Mouse (Mus musculus) frontal cortex, postnatal 14 days (tissue): Measurements from ENCODE around the gene Inpp5a.

Experiments used
- DNase-seq, 2 experiments: peaks; one replicate each; pipeline ENCODE4 v3.0.0; 2022; ENCODE audit warnings: low spot score in 2 of 2

Gene Inpp5a

GRCm38 (mm10) chr7:139369501-139370088 lies 19.3 kb upstream of the Inpp5a start:
- no peak for DNase-seq

GRCm38 (mm10) chr7:139371389-139371788 lies 17.5 kb upstream of the Inpp5a start:
- no peak for DNase-seq

GRCm38 (mm10) chr7:139377381-139377780 lies 11.5 kb upstream of the Inpp5a start:
- DNase-seq = no peak

DNA sequence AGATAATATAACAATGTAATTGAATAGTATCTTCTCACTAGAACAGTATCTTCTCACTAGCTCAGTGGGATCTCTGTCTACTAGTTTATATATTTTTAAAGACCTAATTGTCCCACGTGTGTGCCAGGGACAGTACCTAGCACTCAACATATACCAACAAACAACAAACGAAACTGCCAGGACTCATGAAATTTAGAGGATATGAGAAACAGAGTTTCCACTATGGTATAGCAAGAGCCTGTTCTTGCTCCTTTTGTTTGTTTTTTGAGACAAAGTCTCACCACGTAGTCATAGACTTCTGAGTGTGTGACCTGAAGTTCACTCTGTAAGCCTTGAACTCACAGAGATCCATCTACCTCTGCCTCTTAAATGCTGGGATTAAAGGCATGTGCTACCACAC lies 10.6 kb upstream of the Inpp5a start:
- DNase-seq = no peak

- DNase-seq = no peak
Observed at GRCm38 (mm10) chr7:139379745-139380144, 9.2 kb upstream of the Inpp5a start.

GRCm38 (mm10) chr7:139380225-139380624 lies 8.7 kb upstream of the Inpp5a start:
- no peak for DNase-seq

DNA sequence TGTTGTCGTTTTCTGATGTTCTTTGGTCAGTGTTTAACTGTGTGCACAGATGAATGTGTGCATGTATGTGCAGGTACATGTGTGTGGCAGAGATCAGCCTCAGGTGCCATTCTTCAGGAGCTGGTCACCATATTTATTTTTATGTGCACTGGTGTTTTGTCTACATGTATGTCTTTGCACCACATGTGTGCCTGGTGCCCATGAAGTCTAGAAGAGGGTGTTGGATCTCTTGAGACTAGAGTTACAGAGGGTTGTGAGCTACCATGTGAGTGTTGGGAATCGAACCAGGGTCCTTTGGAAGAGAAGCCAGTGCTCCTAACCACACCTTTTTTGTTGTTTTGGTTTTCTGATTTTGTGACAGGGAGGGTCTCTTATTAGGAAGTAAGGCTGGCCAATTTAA lies 7.0 kb upstream of the Inpp5a start:
- DNase-seq = no peak

GRCm38 (mm10) chr7:139382796-139383195 lies 6.1 kb upstream of the Inpp5a start:
- DNase-seq = no peak

DNA sequence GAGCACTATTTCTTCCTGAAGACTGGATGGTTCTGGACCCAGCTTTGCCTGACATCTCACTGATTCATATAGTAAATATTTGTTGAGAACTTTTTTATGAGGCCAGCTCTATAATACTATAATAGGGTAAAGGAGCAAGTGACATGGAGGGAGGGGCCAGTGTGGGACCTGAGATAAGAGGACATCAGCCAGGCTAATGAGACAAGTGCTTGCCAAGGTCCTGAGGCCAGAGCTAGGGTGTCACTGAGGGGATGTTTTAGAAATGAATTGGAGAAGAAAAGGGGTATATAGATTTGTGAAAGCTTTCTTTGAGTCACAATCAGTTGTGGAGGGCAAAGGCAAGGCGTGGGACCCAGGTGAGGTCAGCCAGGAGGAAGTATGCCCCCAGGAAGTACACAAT lies 4.4 kb upstream of the Inpp5a start:
- DNase-seq = no peak

DNA sequence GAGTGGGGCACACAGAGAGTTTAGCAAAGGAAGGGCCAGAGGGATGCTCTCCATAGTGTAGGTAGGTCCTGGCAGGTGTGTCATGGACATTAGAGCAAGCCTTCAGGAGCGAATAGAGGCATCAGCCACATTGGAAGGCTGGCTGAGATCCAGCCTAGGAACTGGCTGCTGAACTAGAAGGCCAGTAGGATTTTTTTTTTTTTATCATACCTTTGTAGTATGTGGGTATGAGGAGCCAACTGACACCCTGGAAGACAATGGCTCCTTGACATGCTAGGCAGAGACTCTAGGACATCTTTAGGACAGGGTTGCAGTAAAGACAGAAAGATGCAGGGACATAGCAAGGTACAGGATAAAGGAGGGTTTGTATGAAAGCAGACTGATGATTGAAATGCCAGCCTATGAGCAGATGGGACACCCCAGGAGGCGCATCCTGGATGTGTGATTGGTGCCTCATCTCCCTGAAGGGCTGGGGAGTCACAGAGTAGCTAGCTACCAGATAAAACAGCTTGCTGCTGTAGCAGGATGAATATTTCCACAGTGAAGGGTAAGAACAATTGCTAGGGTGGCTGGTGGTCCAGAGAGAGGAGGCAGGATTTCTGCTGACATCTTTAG lies 3.9 kb upstream of the Inpp5a start:
- no peak for DNase-seq

DNA sequence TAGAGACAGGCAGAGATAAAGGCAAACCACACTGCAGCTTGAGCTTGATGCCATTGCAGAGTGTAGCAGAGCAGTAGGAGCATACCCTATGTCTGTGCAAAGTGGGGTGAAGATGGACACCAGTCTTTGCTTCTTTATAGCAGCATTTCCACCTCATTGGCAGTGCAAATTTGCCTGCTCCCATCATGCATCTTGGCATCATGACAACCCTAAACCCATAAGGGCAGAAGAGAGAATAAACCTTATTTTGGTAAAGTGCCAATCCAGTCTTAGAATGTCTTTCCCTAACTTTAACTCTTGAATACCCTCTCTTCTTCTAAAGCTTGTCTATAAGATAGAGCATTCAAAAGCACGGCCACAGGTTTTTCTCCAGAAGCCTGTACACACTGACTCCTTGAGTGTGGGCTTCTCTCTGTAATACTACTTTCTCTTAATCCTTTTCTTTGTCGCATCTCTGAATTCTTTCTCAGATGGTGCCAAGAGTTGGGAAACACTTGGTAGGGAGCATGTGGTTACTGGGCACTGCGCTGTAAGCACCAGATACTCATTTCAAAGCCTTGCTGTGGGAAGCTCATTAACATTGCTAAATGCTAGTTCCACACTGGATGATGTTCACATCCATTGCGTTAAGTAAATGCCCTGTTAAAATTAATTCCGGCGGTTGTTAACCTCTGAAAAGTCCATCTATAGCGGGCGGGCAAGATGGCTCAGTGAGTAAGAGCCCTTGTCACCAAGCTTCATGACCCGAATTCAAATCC lies 1.8 kb upstream of the Inpp5a start:
- DNase-seq = no peak

DNA sequence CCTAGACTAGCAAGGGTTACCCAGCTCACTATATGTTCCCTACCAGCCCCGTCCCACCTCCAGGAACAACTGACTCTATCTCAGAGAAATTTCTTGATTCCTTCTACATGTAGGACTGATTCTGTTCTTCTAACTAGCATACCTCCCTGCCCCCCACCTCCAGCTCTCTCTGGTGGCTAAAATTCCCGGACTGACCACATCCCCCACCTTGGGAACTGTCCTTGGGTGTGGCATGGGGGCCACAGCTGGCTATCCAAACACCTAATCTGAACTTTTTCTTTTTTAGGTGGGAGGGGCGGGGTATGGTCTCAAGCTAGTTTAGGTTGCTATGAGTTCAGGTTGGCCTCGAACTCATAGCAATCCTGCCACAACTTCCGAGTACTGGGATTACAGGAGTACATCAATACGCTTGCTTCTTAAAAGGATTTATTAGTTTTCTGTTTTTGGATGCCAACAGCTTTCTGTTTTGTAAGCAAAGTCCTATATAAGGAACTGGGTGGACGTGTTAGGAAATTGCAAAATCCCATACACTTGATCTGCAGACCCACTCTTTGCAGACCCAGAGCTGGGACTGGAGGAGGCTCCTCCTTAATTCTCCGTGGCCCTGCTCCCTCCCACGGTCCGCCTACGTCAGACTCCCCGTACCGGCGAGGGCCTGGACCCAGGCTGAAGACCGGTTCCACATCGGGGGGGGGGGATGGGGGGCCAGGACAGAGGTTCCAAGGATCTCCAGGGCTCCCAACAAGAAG lies 814 bp upstream of the Inpp5a start:
- no peak for DNase-seq

GRCm38 (mm10) chr7:139389213-139389761 lies 378 bp downstream of the Inpp5a start:
- DNase-seq = no peak

GRCm38 (mm10) chr7:139390380-139390779 lies 1.5 kb downstream of the Inpp5a start:
- DNase-seq = peak in 1 of 2 experiments; percentile 36

- DNase-seq = no peak
Observed at GRCm38 (mm10) chr7:139390926-139391325, 2.0 kb downstream of the Inpp5a start.

GRCm38 (mm10) chr7:139391691-139392090 lies 2.8 kb downstream of the Inpp5a start:
- no peak for DNase-seq

DNA sequence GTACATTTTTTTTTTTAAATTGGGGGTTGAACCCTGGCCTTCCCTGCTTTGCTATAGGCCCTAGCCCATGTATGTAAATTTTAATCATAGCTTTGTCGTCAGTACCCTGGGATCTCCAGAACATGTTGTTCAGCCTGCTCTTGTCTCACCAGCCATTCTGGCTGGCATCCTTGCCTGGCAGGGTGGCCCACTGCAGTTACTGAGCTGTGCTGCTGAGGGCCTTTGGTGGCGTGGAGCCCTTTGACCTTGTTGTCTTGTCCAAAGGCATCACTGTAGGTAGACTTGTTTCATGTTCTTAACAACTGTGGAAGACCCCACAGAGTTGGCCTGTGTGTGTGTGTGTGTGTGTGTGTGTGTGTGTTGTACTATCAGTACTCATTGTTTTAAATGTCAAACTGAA lies 3.2 kb downstream of the Inpp5a start:
- no peak for DNase-seq

DNA sequence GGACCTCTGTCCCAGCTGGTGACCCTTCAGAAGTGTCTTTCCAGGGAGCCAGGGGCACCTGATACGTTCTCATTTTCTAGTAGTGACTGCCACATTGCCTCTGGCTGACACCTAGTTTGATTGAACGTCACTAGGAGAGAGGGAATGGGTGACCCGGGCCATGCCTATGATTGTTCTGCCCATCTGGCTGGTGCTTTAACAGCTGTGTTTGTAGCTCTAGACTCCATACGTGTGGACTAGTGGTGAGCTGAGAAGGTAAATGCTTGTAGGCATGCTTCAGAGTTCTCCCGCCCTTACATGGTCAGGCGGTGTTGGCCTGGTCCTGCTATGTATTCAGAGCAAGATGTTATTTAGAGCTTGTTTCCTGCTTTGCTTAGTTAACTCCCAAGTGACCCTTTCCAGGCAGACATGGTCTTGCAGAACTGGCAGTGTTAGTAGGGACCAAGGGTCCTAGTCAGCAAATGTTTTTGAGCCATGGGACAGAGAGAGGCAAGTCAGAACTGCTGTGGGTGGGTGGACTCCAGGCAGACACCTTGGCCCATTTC lies 3.9 kb downstream of the Inpp5a start:
- DNase-seq = no peak

- peak in 1 of 2 experiments; percentile 28 for DNase-seq
Observed at GRCm38 (mm10) chr7:139397521-139397920, 8.6 kb downstream of the Inpp5a start.

- no peak for DNase-seq
Observed at GRCm38 (mm10) chr7:139398111-139398510, 9.2 kb downstream of the Inpp5a start.

DNA sequence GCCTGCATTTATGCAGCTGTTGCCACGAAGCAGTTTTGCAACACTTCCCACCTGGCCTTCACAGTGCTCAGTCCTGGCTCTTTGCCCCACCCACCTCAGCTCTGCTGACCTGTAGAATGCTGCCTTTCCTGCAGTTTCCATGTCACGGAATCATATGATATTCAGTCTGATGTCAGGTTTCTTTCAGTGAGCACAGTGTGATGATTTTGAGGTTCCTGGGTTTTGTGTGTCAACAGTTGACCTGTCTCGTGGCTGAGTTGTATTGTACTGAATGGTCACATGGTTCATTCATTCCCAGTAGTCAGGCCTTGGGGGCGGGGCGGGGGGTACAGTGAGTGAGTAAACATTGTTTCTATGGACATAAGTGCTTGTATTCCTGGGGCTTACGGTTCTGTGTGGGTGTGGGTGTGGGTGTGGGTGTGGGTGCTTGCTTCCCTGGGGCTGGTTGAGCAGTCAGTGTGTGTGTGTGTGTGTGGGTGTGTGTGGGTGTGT lies 9.7 kb downstream of the Inpp5a start:
- DNase-seq = no peak

GRCm38 (mm10) chr7:139399572-139399971 lies 10.7 kb downstream of the Inpp5a start:
- no peak for DNase-seq
